Mouse (Mus musculus): ENCODE measurements at regions not wholly inside any gene's neighbourhood (a gene's known extent, or its start where the extent isn't known, plus 50 kb on each side); places are given as distances from the start of the nearest gene placed in this dataset.

GRCm38 (mm10) chr2:10923984-10924383 lies 247.9 kb upstream of the Prkcq start:
- Histone ChIP-seq H3K4me3 (replicated peaks) (no peak overlapping the region), H3K4me2 (no peak overlapping the region), H3K9me3 (replicated peaks) (no peaks in the 10 kb centered on the region), H3K9ac (replicated peaks) (no peak overlapping the region), H3K4me1 (peaks cover 14% of the 10 kb centered on the region), H3K27ac (replicated peaks) (no peak overlapping the region), H3K27me3 (replicated peaks) (no peaks in the 10 kb centered on the region), H3K36me3 (no peaks in the 10 kb centered on the region)
- WGBS: 83% methylated on average over 4 of the region's 4 CpGs
- no peak for ATAC-seq (ENCODE audit: low FRiP score)

GRCm38 (mm10) chr2:10925361-10925760 lies 246.5 kb upstream of the Prkcq start:
- Histone ChIP-seq H3K9me3 (replicated peaks) (no peaks in the 10 kb centered on the region), H3K4me2 (no peak overlapping the region), H3K36me3 (no peaks in the 10 kb centered on the region), H3K27me3 (replicated peaks) (no peaks in the 10 kb centered on the region), H3K27ac (replicated peaks) (no peak overlapping the region), H3K4me3 (replicated peaks) (no peak overlapping the region), H3K4me1 (peaks cover 14% of the 10 kb centered on the region), H3K9ac (replicated peaks) (no peak overlapping the region)
- WGBS: 61% methylated on average over 7 of the region's 7 CpGs
- ATAC-seq (ENCODE audit: low FRiP score): no peak

- no peak overlapping the region for H3K9ac ChIP-seq (replicated peaks)
- ATAC-seq (ENCODE audit: low FRiP score): no peak
- H3K4me3 ChIP-seq (replicated peaks): no peak overlapping the region
- no peaks in the 10 kb centered on the region for H3K36me3 ChIP-seq
- WGBS: 18% methylated on average over 1 of the region's 1 CpGs
- no peaks in the 10 kb centered on the region for H3K27me3 ChIP-seq (replicated peaks)
- no peaks in the 10 kb centered on the region for H3K4me1 ChIP-seq
- H3K9me3 ChIP-seq (replicated peaks): no peaks in the 10 kb centered on the region
- H3K4me2 ChIP-seq: no peak overlapping the region
- no peak overlapping the region for H3K27ac ChIP-seq (replicated peaks)
These were observed 234.5 kb upstream of the Prkcq start for GRCm38 (mm10) chr2:10937405-10937804.

GRCm38 (mm10) chr2:10965224-10965623 lies 206.7 kb upstream of the Prkcq start:
- H3K36me3 ChIP-seq: no peaks in the 10 kb centered on the region
- ATAC-seq (ENCODE audit: low FRiP score): no peak
- H3K4me1 ChIP-seq: peaks cover 5% of the 10 kb centered on the region; the same call in 1 of the 2 replicates
- H3K9ac ChIP-seq (replicated peaks): no peak overlapping the region
- no peak overlapping the region for H3K4me3 ChIP-seq (replicated peaks)
- no peaks in the 10 kb centered on the region for H3K27me3 ChIP-seq (replicated peaks)
- WGBS: 77% methylated on average over 7 of the region's 7 CpGs
- no peak overlapping the region for H3K27ac ChIP-seq (replicated peaks)
- H3K4me2 ChIP-seq: no peak overlapping the region
- no peaks in the 10 kb centered on the region for H3K9me3 ChIP-seq (replicated peaks)

GRCm38 (mm10) chr2:10966891-10967290 lies 205.0 kb upstream of the Prkcq start:
- Histone ChIP-seq H3K36me3 (no peaks in the 10 kb centered on the region), H3K9ac (replicated peaks) (no peak overlapping the region), H3K4me2 (no peak overlapping the region), H3K27me3 (replicated peaks) (no peaks in the 10 kb centered on the region), H3K4me3 (replicated peaks) (no peak overlapping the region), H3K4me1 (peaks cover 5% of the 10 kb centered on the region; the same call in 1 of the 2 replicates), H3K27ac (replicated peaks) (no peak overlapping the region), H3K9me3 (replicated peaks) (no peaks in the 10 kb centered on the region)
- ATAC-seq (ENCODE audit: low FRiP score): no peak
- WGBS: 74% methylated on average over 2 of the region's 2 CpGs

- peak overlapping the region; percentile 44 for H3K4me2 ChIP-seq
- H3K4me3 ChIP-seq (replicated peaks): peak overlapping the region; percentile 11
- H3K27me3 ChIP-seq (replicated peaks): no peaks in the 10 kb centered on the region
- H3K9ac ChIP-seq (replicated peaks): 0 out of 2 replicates have a peak overlapping the region, but pooled peaks have one; percentile 14
- WGBS: 23% methylated on average over 10 of the region's 10 CpGs
- no peaks in the 10 kb centered on the region for H3K36me3 ChIP-seq
- ATAC-seq (ENCODE audit: low FRiP score): peak; percentile 64; the same call in 1 of the 2 replicates
- peaks cover 7% of the 10 kb centered on the region; the same call in 1 of the 2 replicates for H3K4me1 ChIP-seq
- no peaks in the 10 kb centered on the region for H3K9me3 ChIP-seq (replicated peaks)
- 0 out of 2 replicates have a peak overlapping the region, but pooled peaks have one; percentile 0 for H3K27ac ChIP-seq (replicated peaks)
These were observed 202.7 kb upstream of the Prkcq start for GRCm38 (mm10) chr2:10969111-10969689.

- Histone ChIP-seq H3K9me3 (replicated peaks) (no peaks in the 10 kb centered on the region), H3K4me3 (replicated peaks) (no peak overlapping the region), H3K27ac (replicated peaks) (no peak overlapping the region), H3K9ac (replicated peaks) (no peak overlapping the region), H3K4me1 (peaks cover 7% of the 10 kb centered on the region; the same call in 1 of the 2 replicates), H3K36me3 (no peaks in the 10 kb centered on the region), H3K4me2 (no peak overlapping the region), H3K27me3 (replicated peaks) (no peaks in the 10 kb centered on the region)
- WGBS: 70% methylated on average over 3 of the region's 3 CpGs
- no peak for ATAC-seq (ENCODE audit: low FRiP score)
These were observed 199.9 kb upstream of the Prkcq start for GRCm38 (mm10) chr2:10972051-10972450.

- 69% methylated on average over 5 of the region's 5 CpGs for WGBS
- Histone ChIP-seq H3K9me3 (replicated peaks) (no peaks in the 10 kb centered on the region), H3K4me1 (no peaks in the 10 kb centered on the region), H3K27ac (replicated peaks) (no peak overlapping the region), H3K36me3 (no peaks in the 10 kb centered on the region), H3K4me2 (no peak overlapping the region), H3K4me3 (replicated peaks) (no peak overlapping the region), H3K27me3 (replicated peaks) (no peaks in the 10 kb centered on the region), H3K9ac (replicated peaks) (no peak overlapping the region)
- no peak for ATAC-seq (ENCODE audit: low FRiP score)
These were observed 193.1 kb upstream of the Prkcq start for GRCm38 (mm10) chr2:10978772-10979171.

- Histone ChIP-seq H3K4me1 (0 out of 2 replicates have a peak, but pooled peaks cover 3% of the 10 kb centered on the region), H3K27ac (replicated peaks) (no peak overlapping the region), H3K9me3 (replicated peaks) (no peaks in the 10 kb centered on the region), H3K27me3 (replicated peaks) (no peaks in the 10 kb centered on the region), H3K4me2 (no peak overlapping the region), H3K36me3 (no peaks in the 10 kb centered on the region), H3K4me3 (replicated peaks) (no peak overlapping the region), H3K9ac (replicated peaks) (no peak overlapping the region)
- 52% methylated on average over 7 of the region's 7 CpGs for WGBS
- ATAC-seq (ENCODE audit: low FRiP score): no peak
These were observed 185.8 kb upstream of the Prkcq start for GRCm38 (mm10) chr2:10986101-10986500.

- no peaks in the 10 kb centered on the region for H3K9me3 ChIP-seq (replicated peaks)
- 0 out of 2 replicates have a peak, but pooled peaks cover 3% of the 10 kb centered on the region for H3K4me1 ChIP-seq
- H3K4me2 ChIP-seq: no peak overlapping the region
- no peak overlapping the region for H3K9ac ChIP-seq (replicated peaks)
- ATAC-seq (ENCODE audit: low FRiP score): peak; percentile 66
- no peaks in the 10 kb centered on the region for H3K27me3 ChIP-seq (replicated peaks)
- H3K27ac ChIP-seq (replicated peaks): no peak overlapping the region
- 69% methylated on average over 7 of the region's 7 CpGs for WGBS
- H3K36me3 ChIP-seq: no peaks in the 10 kb centered on the region
- no peak overlapping the region for H3K4me3 ChIP-seq (replicated peaks)
These were observed 181.7 kb upstream of the Prkcq start for GRCm38 (mm10) chr2:10990043-10990728.

- ATAC-seq (ENCODE audit: low FRiP score): no peak
- H3K4me1 ChIP-seq: no peaks in the 10 kb centered on the region
- no peak overlapping the region for H3K27ac ChIP-seq (replicated peaks)
- no peak overlapping the region for H3K4me3 ChIP-seq (replicated peaks)
- no peaks in the 10 kb centered on the region for H3K36me3 ChIP-seq
- no peaks in the 10 kb centered on the region for H3K27me3 ChIP-seq (replicated peaks)
- H3K9ac ChIP-seq (replicated peaks): no peak overlapping the region
- no peak overlapping the region for H3K4me2 ChIP-seq
- H3K9me3 ChIP-seq (replicated peaks): no peaks in the 10 kb centered on the region
- WGBS: 64% methylated on average over 1 of the region's 1 CpGs
These were observed 173.1 kb upstream of the Prkcq start for GRCm38 (mm10) chr2:10998798-10999197.

- no peak overlapping the region for H3K9ac ChIP-seq (replicated peaks)
- H3K27ac ChIP-seq (replicated peaks): no peak overlapping the region
- no peaks in the 10 kb centered on the region for H3K27me3 ChIP-seq (replicated peaks)
- H3K4me3 ChIP-seq (replicated peaks): no peak overlapping the region
- H3K36me3 ChIP-seq: no peaks in the 10 kb centered on the region
- H3K9me3 ChIP-seq (replicated peaks): no peaks in the 10 kb centered on the region
- H3K4me1 ChIP-seq: no peaks in the 10 kb centered on the region
- 89% methylated on average over 1 of the region's 1 CpGs for whole genome bisulfite sequencing
- H3K4me2 ChIP-seq: no peak overlapping the region
- no peak for ATAC-seq (ENCODE audit: low FRiP score)
These were observed 172.7 kb upstream of the Prkcq start for GRCm38 (mm10) chr2:10999217-10999618.
